Mouse (Mus musculus): ENCODE data around the gene C2cd4c. TPM values are rescaled to one million over a fixed set of nuclear protein-coding genes. Genes with fewer than 3 reads are reported as not detected.

C2cd4c gene
- total and polyA plus RNA-seq, 3 experiments = 0.01 TPM; not detected in 2

GRCm38 (mm10) chr10:79571314-79571713, 42.5 kb downstream of the C2cd4c start:
- Histone ChIP-seq H3K4me3 (ENCODE audit: control insufficient read depth in 1 of 2, insufficient read depth in 1 of 2, low read depth in 2 of 2, low read length in 2 of 2) (no peak overlapping the region), H3K9me3 (replicated peaks; ENCODE audit: insufficient read depth, low read length) (no peaks in the 10 kb centered on the region), H3K9ac (ENCODE audit: control insufficient read depth, low read depth, low read length, poor library complexity, severe bottlenecking) (no peak overlapping the region), H3K27me3 (ENCODE audit: control insufficient read depth in 1 of 2, insufficient read depth in 2 of 2, low read length in 2 of 2) (peaks cover 0 to 2% of the 10 kb centered on the region in 2 experiments; a peak in 1 of 4 replicates), H3K36me3 (ENCODE audit: control insufficient read depth in 1 of 2, insufficient read depth in 2 of 2, low read length in 2 of 2) (no peaks in the 10 kb centered on the region), H3K4me1 (ENCODE audit: control insufficient read depth in 1 of 2, insufficient read depth in 2 of 2, low read length in 2 of 2) (no peaks in the 10 kb centered on the region), H3K27ac (ENCODE audit: control insufficient read depth, low read depth, low read length) (no peak overlapping the region), H3K79me2 (ENCODE audit: control insufficient read depth, insufficient read depth, low read length, poor library complexity) (no peaks in the 10 kb centered on the region)
- TF ChIP-seq GATA1 (IDR thresholded peaks at IDR 0.05; ENCODE audit: low read depth, low read length) (no peak), NRF1 (IDR thresholded peaks at IDR 0.05; ENCODE audit: insufficient read depth, low read depth, low read length, poor library complexity, severe bottlenecking) (no peak), MYC (IDR thresholded peaks at IDR 0.05; ENCODE audit: low read depth, low read length) (no peak), EP300 (IDR thresholded peaks at IDR 0.05; ENCODE audit: low read depth in 1 of 2, low read length in 2 of 2) (no peak), MXI1 (IDR thresholded peaks at IDR 0.05; ENCODE audit: low read depth, low read length) (no peak), POLR2AphosphoS5 (IDR thresholded peaks at IDR 0.05; ENCODE audit: borderline replicate concordance, low read depth, low read length) (no peak), USF2 (IDR thresholded peaks at IDR 0.05; ENCODE audit: borderline replicate concordance in 1 of 2, insufficient read depth in 1 of 2, low read depth in 1 of 2, low read length in 2 of 2) (no peak), POLR2AphosphoS2 (IDR thresholded peaks at IDR 0.05; ENCODE audit: low read length) (no peak)
- no peak for DNase-seq (ENCODE audit: low read depth, low spot score)

- Histone ChIP-seq H3K9ac (ENCODE audit: control insufficient read depth, low read depth, low read length, poor library complexity, severe bottlenecking) (no peak overlapping the region), H3K4me3 (ENCODE audit: control insufficient read depth in 1 of 2, insufficient read depth in 1 of 2, low read depth in 2 of 2, low read length in 2 of 2) (no peak overlapping the region), H3K79me2 (ENCODE audit: control insufficient read depth, insufficient read depth, low read length, poor library complexity) (no peaks in the 10 kb centered on the region), H3K27me3 (ENCODE audit: control insufficient read depth in 1 of 2, insufficient read depth in 2 of 2, low read length in 2 of 2) (peaks cover 0 to 2% of the 10 kb centered on the region in 2 experiments; a peak in 1 of 4 replicates), H3K36me3 (ENCODE audit: control insufficient read depth in 1 of 2, insufficient read depth in 2 of 2, low read length in 2 of 2) (no peaks in the 10 kb centered on the region), H3K4me1 (ENCODE audit: control insufficient read depth in 1 of 2, insufficient read depth in 2 of 2, low read length in 2 of 2) (no peaks in the 10 kb centered on the region), H3K27ac (ENCODE audit: control insufficient read depth, low read depth, low read length) (no peak overlapping the region), H3K9me3 (replicated peaks; ENCODE audit: insufficient read depth, low read length) (no peaks in the 10 kb centered on the region)
- DNase-seq (ENCODE audit: low read depth, low spot score) = no peak
- TF ChIP-seq USF2 (IDR thresholded peaks at IDR 0.05; ENCODE audit: borderline replicate concordance in 1 of 2, insufficient read depth in 1 of 2, low read depth in 1 of 2, low read length in 2 of 2) = no peak
- TF ChIP-seq TCF12 (IDR thresholded peaks at IDR 0.05; ENCODE audit: low read depth, low read length) = no peak
- TF ChIP-seq MYC (IDR thresholded peaks at IDR 0.05; ENCODE audit: low read depth, low read length) = no peak
- no peak for TF ChIP-seq ZKSCAN1 (IDR thresholded peaks at IDR 0.05; ENCODE audit: low read depth, low read length)
- no peak for TF ChIP-seq MAX (IDR thresholded peaks at IDR 0.05; ENCODE audit: low read length)
- TF ChIP-seq RAD21 (IDR thresholded peaks at IDR 0.05; ENCODE audit: low read depth, low read length) = no peak
- no peak for TF ChIP-seq BHLHE40 (IDR thresholded peaks at IDR 0.05; ENCODE audit: borderline replicate concordance, low read depth, low read length)
- no peak for TF ChIP-seq CHD2 (IDR thresholded peaks at IDR 0.05; ENCODE audit: low read length)
- TF ChIP-seq ELF1 (IDR thresholded peaks at IDR 0.05; ENCODE audit: low read depth, low read length) = no peak
- TF ChIP-seq SIN3A (IDR thresholded peaks at IDR 0.05; ENCODE audit: low read length) = no peak
- TF ChIP-seq CHD1 (IDR thresholded peaks at IDR 0.05; ENCODE audit: low read depth, low read length) = no peak
These were observed 43.9 kb downstream of the C2cd4c start for GRCm38 (mm10) chr10:79569921-79570320.
